Mouse (Mus musculus) E14TG2a.4 (cell line): ENCODE measurements around the gene Gprasp2.
"Not testable (repeated sequence)": the region's sequence is repeated elsewhere in the genome, so short reads cannot be mapped to it uniquely, and the experiment has no call there.

Experiments
- H3K27me3 ChIP-seq: 2 replicates; pipeline ENCODE4 v1.6.1; 2014; ENCODE audit warnings: low read length, control low read depth; ENCODE audit not compliant: insufficient read depth
- H3K36me3 ChIP-seq: 2 replicates; pipeline ENCODE4 v1.6.1; 2014; ENCODE audit warnings: low read length, control low read depth; ENCODE audit not compliant: insufficient read depth
- H3K4me1 ChIP-seq: replicated peaks from 2 replicates; pipeline ENCODE4 v1.6.1; 2014; ENCODE audit warnings: low read depth, low read length, control low read depth
- H3K4me3 ChIP-seq: replicated peaks from 2 replicates; pipeline ENCODE4 v1.5.1; 2014; ENCODE audit warnings: mild to moderate bottlenecking, low read length
- H3K9me3 ChIP-seq: 2 replicates; pipeline ENCODE4 v1.6.1; 2014; ENCODE audit warnings: low read length, control low read depth
- CTCF ChIP-seq: conservative IDR thresholded peaks from 2 replicates; pipeline ENCODE4 v1.5.1; 2014; ENCODE audit warnings: low read length
- NANOG ChIP-seq: IDR thresholded peaks from 2 replicates; pipeline ENCODE4 v1.6.1; 2014; ENCODE audit warnings: borderline replicate concordance, low read length, mixed read lengths
- POU5F1 ChIP-seq: IDR thresholded peaks from 2 replicates; pipeline ENCODE4 v1.6.1; 2014; ENCODE audit warnings: low read length, borderline replicate concordance

Gene Gprasp2

GRCm38 (mm10) chrX:135837896-135838295, 938 bp upstream of the Gprasp2 start:
- TF ChIP-seq POU5F1: no peak
- TF ChIP-seq NANOG: no peak
- TF ChIP-seq CTCF: no peak
- no peaks in the 10 kb centered on the region for H3K9me3 ChIP-seq
- no peak overlapping the region for H3K4me3 ChIP-seq
- no peaks in the 10 kb centered on the region for H3K27me3 ChIP-seq
- H3K4me1 ChIP-seq: no peaks in the 10 kb centered on the region
- H3K36me3 ChIP-seq: peaks cover 12% of the 10 kb centered on the region

- not testable (repeated sequence) for H3K27me3 ChIP-seq, H3K9me3 ChIP-seq, H3K4me1 ChIP-seq
- TF ChIP-seq CTCF: 0 out of 2 replicates have a peak, but pooled peaks have one; percentile 11
- peak overlapping the region; percentile 79 for H3K4me3 ChIP-seq
- H3K36me3 ChIP-seq: peaks cover 20% of the 10 kb centered on the region
Observed at GRCm38 (mm10) chrX:135839397-135840391, 860 bp downstream of the Gprasp2 start.

GRCm38 (mm10) chrX:135866806-135867205, 28.0 kb downstream of the Gprasp2 start:
- H3K9me3 ChIP-seq, H3K36me3 ChIP-seq, H3K4me1 ChIP-seq, H3K27me3 ChIP-seq, H3K4me3 ChIP-seq: not testable (repeated sequence)

GRCm38 (mm10) chrX:135876679-135877078, 37.8 kb downstream of the Gprasp2 start:
- TF ChIP-seq CTCF: no peak
- TF ChIP-seq NANOG: no peak
- no peak for TF ChIP-seq POU5F1
- H3K4me1 ChIP-seq: no peaks in the 10 kb centered on the region

GRCm38 (mm10) chrX:135879626-135880025, 40.8 kb downstream of the Gprasp2 start:
- Histone ChIP-seq H3K36me3 (no peaks in the 10 kb centered on the region), H3K4me1 (no peaks in the 10 kb centered on the region), H3K9me3 (no peaks in the 10 kb centered on the region), H3K27me3 (no peaks in the 10 kb centered on the region), H3K4me3 (no peak overlapping the region)
- TF ChIP-seq NANOG (no peak), POU5F1 (no peak), CTCF (no peak)

More at GRCm38 (mm10) chrX:135876679-135877078, 37.8 kb downstream of the Gprasp2 start:
- Histone ChIP-seq H3K9me3 (no peaks in the 10 kb centered on the region), H3K4me3 (no peak overlapping the region), H3K27me3 (no peaks in the 10 kb centered on the region), H3K36me3 (no peaks in the 10 kb centered on the region)

- H3K36me3 ChIP-seq: peaks cover 34% of the 10 kb centered on the region
- H3K9me3 ChIP-seq: no peaks in the 10 kb centered on the region
- no peaks in the 10 kb centered on the region for H3K27me3 ChIP-seq
- peak overlapping the region; percentile 89 for H3K4me3 ChIP-seq
- no peak for TF ChIP-seq CTCF
- no peak for TF ChIP-seq NANOG
- no peak for TF ChIP-seq POU5F1
- 0 out of 2 replicates have a peak, but pooled peaks cover 7% of the 10 kb centered on the region for H3K4me1 ChIP-seq
Observed at GRCm38 (mm10) chrX:135885411-135886233, 46.8 kb downstream of the Gprasp2 start.

GRCm38 (mm10) chrX:135886234-135886585, 47.4 kb downstream of the Gprasp2 start:
- peaks cover 34% of the 10 kb centered on the region for H3K36me3 ChIP-seq
- TF ChIP-seq NANOG (no peak), POU5F1 (no peak), CTCF (no peak)
- H3K4me3 ChIP-seq: peak overlapping the region; percentile 89
- H3K9me3 ChIP-seq: no peaks in the 10 kb centered on the region
- H3K4me1 ChIP-seq: 0 out of 2 replicates have a peak, but pooled peaks cover 7% of the 10 kb centered on the region
- H3K27me3 ChIP-seq: no peaks in the 10 kb centered on the region
